Mouse (Mus musculus) 416B (cell line): ENCODE results near the gene Ak5.
"Not testable (repeated sequence)": the region's sequence is repeated elsewhere in the genome, so short reads cannot be mapped to it uniquely, and the experiment has no call there.

Experiments used
- DNase-seq: peaks from one replicate; pipeline ENCODE4 v3.0.0; 2011; ENCODE audit warnings: low read depth

Gene Ak5

DNA sequence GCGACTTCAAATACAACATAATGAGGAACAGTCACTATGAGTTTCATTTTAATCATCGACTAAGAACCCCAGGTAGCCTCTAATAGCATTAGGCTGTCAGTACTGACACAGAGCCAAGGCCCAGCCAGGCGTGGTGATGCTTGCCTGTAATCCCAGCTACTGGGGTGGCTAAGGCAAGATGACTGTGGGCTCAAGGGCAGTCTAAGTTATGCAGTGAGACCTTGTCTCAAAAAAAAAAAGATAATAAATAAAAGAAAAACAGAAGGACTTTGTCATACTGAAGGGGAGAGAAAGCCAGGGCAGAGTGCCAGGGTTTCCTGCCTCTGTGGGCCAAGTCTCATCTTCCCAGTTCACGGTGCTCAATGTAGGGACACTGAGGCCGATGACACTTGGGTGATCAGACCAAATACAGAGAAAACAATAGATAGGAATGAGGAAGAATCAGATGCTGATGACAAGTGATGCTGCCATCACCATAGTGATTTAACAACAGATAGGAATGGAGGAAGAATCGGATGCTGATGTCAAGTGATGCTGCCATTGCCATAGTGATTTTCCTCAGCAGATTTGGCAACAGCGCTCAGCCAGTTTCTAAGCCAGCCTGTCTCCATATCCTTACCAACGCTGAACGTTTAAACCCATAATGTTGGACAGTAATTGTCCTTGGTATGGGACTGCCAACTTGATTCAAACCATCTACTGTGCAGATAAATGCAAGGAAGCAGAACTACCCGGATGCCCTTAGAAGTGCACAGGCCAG lies 42.9 kb downstream of the Ak5 start:
- no peak for DNase-seq

DNA sequence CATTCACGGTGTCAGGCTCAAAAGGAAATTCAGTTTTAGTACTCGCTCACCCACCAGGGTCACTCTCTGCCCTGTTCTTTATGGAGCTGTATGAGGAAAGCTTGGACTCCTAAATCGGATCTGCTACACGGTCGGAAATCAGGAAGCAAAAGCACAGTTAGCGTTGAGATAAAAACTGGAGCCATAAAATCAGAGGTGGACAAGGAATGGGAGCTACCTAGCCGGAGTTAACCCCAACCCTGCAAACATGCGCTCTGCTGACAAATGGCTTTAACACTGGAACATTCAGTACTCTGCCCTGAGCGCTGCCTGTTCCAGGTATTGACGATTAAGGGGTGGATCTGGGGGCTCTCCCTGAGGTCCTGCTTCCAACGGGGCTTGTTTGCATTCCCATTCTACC lies 47.6 kb downstream of the Ak5 start:
- no peak for DNase-seq

DNA sequence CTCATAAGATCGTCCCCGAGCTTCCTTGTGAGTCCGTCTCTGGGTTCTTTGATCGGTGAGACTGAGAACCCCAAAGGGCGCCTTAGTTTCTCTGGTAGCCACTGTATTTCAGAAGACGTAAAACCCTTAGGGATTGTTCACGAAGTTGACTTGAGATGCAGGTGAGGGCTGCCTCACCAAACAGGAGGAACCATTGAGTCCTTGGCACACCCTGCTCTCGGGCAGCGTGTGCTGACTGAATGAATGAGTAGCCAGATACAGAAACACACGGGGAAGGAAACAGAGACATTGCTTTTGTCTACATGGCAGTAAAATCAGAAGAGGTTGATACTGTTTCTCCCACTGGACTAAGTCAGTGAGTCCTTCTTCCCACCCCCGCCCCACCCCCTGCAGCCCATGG lies 48.1 kb downstream of the Ak5 start:
- no peak for DNase-seq

DNA sequence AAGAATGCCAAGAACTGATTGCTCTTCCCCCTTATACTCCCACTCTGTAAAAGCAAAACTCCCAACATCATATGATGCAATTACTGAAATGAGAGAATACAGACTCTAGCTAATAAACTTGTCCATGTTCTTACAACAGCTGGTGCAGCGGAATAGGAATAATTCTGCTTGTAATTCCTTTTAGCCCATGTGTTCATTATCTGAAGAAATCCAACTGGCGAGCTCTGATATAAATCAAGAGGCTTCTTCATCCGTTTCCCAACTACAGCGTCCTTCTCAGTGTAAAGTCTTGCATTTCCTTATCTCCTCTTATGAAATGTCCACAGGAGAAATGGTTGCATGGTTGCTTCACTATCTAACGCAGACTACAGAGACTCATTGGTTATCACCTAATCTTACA lies 59.1 kb downstream of the Ak5 start:
- DNase-seq: no peak

DNA sequence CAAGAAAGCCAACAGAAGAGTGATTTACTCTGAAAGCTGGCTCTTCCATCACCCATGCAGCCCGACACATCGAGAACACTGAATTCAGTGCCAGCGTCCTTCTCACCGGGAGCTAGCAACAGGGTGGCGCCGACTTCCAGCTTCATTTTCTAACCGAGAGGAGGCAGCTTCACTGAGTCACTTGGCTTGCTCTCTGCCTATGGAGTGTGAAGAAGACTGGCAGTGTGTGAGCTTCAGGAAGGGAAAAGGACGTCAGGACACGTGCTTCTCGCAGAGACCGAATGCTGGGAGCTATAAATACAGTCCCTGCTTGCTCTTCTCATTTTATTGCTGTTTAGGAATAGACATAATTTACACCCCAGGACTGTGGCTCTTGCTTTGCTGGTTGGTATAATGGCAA lies 62.3 kb downstream of the Ak5 start:
- no peak for DNase-seq

DNA sequence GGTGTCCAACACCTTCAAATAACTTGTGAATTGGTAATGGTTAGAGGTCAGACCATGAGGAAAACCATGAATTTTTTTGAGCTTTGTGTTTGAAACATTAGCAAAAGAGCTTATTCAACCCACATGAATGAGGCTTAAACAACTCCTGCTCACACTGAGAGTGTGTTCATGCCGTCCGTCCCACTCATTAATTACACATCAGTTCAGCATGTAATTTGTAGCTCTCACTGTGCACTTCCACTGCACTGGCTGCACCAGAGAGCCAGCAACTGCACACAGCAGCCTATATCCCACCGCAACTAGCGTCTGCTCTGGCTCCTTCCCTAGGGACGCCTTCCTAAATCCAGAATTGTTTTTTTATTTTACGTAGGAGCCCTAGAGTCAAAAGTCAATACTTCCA lies 68.5 kb downstream of the Ak5 start:
- DNase-seq: no peak

DNA sequence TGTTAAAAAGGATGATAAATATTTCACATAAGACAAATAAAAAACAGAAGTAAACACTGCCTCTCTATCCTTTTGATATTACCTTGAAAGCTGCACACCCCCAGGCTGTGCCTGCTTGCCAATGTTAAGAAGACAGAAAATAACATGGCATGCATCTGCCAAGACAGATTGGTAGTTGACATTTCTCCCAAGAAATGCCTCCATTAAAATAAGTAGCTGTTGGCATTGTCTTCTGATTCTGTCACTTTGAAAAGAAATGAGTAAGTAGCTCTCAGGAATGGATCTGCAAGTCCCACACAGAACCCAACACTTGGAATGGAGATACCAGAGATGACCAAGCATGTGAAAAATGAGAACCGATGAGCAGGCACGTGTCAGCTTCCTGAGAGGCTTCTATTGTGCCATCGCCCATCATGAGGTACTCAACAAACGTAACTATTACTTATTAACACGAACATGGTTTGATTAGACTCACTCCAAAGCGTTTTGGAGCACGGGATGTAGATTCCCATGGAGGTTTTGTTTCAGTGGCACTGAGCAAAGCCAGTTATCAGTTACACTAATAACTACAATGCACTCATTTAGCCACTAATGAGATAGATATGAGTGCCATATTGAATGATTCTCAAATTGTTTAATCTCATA lies 71.6 kb downstream of the Ak5 start:
- no peak for DNase-seq

DNA sequence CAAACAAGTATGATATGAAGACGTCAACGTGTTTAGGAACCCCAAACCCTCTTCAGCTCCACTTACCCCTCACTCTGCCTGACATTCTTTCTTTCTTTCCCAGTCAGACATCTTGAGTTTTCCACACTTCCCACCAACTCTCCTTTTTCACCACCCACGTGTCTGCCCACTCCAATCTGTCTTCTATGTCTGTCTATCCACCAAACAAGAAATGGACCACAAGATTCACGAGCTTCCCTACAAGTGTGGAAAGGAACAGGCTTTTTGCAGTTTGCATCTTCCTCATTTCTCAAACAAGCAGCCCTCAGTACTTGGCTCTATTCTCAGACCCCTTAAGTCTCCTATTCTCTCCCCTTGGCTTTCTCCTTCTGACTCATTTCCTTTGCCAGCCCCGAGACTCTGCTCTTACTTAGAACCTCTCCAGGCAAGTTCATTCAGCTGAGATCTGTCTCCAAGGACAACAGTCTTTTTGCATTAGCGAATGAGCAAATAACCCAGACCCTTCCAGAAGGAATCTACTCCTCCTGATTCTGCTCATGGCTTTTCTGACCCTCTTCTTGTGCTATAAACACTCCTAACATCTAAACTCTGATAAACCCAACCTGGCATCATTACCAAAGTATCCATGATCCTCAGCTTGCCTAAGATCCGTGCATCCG lies 75.3 kb downstream of the Ak5 start:
- no peak for DNase-seq

DNA sequence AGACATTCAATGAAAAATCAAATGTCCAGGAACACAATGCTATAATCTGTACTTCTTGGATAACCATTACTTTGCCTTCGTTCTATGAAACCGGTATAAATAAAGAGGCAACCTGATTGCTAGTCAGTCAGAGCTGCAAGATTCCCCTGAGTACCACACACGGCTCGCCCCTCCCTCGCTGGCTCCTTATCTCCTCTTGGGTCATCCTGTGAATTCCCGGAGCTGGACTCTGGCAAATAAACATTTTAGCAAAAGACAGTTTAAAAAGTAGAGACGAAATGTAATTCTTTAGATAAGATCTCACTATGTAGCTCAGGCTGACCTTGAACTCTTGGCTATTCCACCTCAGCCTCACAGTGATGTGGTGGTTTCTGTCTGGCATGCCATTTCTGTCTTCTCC lies 77.7 kb downstream of the Ak5 start:
- no peak for DNase-seq

DNA sequence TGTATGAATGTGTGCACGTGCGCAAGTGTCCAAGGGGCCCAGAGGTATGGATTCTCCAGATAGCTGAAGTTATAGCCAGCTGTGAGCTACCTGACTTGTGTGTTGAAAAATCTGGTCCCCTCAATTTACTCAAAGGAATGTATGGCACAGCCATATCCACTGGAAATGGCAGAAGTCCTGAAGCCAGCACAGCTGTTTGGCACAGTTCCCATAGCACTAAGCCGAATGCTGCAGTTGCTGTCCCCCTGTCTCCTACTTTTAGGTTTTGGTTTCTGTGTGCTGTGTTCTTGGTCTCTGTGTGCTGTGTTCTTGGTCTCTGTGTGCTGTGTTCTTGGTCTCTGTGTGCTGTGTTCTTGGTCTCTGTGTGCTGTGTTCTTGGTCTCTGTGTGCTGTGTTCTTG lies 79.1 kb downstream of the Ak5 start:
- not testable (repeated sequence) for DNase-seq

DNA sequence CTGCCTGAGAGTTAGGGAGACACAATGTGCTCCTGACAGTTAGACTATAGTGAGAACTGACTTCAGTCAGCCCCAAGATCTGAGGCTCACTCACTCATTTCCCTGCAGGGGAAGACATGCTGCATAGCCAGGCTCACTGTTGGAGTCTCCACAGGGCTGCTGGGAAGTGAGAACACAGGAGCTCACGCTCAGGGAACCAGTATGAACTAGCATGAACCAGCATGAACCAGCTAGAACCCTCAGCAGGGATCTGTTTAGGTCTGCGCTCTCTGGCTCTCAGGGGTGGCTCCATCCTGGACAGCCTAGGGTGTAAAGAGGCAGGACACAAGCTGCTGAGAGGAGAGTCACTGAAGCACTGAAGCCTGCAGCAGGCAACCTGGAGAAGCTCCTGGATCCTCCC lies 81.2 kb downstream of the Ak5 start:
- no peak for DNase-seq

DNA sequence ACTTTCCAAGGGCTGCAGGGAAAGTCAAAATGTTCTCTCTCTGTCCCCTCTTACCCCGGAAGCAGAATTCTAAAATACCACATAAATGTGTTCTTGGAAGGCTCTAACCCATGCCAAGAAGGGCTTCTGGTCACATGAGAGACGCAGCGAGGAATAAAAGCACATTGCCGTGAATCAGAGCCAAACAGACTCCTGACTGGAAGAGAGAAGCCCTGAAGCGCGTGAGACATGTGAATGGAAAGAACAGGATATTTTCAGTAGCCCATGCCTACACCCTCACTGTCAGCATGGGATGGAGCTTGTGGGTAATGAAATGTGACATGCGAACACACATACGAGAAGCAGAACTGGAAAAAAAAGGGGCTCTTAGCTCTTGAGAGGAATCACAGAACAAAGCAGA lies 82.0 kb downstream of the Ak5 start:
- no peak for DNase-seq

DNA sequence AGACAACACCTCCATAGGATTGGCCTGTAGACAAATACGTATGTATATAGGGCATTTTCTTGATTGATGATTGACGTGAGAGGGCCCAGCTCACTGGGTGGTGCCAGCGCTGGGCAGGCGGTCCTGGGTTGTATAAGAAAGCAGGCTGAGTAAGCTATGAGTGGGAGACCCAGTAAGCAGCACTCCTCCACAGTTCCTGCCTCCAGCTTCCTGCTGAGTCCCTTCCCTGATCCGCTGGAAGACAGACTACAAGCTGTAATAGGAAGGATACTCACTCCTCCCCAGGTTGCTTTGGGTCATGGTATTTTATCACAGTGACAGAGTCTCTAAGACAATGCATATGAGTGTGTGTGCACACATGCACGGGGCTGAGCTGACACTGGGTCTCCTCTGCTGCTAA lies 82.6 kb downstream of the Ak5 start:
- no peak for DNase-seq

DNA sequence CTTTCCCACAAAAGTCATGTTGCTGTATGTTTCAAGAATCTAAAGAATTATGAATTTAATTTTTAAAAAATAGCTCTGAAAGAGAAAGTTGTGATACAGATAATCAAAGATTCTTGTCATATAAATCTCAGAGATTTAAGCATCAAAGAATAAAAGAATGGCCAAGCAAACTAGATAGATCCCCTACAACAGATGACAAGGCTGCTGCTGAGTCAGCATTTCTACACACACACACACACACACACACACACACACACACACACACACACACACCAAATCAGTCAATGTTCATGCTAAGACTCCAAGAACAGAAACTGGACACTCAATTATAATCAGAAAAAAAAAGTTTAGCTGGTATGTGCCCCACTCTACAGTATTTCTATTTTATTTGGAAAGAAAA lies 85.1 kb downstream of the Ak5 start:
- DNase-seq: no peak

DNA sequence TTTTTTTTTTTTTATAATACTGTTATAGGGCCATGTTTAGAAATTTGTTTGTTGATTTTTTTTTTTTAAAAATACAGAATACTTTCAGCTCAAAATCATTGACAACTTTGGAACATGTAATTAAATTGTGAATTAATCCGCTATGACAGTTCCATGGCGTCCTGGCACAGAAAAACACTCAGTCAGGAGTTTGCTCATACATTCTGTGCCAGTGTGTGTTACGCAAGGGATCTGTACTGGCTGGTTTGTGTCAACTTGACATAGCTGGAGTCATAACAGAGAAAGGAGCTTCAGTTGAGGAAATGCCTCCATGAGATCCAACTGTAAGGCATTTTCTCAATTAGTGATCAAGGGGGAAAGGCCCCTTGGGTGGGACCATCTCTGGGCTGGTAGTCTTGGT lies 86.3 kb downstream of the Ak5 start:
- DNase-seq: not testable (repeated sequence)

DNA sequence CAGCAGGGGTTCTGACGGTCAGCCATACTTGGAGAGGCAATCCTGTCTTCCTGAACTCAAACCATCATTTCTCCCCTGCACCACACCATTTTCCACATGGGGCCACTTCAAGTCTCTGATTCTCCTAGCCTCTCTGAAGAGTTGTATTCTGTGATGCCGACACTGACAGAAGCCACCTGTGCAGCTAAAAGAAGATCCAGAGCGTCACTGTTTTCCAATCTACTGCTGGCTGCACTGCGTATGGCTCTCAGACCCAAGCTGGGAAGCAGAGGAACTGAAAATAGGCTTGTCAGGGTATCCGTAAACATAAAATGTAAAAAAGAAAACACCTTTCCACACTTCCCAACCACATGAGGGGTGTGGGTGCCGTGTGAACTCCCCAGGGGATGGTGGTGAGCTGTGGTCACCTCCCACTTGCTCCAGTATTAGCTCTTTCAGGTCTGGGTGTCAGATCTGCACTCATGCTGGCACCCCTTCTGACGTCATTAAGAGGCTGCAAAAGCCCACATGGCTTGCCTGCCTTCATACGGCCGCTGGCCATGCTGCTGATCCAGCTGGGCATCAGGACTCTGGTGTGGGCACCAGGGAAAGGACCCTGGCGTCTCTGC lies 88.1 kb downstream of the Ak5 start:
- DNase-seq: no peak

DNA sequence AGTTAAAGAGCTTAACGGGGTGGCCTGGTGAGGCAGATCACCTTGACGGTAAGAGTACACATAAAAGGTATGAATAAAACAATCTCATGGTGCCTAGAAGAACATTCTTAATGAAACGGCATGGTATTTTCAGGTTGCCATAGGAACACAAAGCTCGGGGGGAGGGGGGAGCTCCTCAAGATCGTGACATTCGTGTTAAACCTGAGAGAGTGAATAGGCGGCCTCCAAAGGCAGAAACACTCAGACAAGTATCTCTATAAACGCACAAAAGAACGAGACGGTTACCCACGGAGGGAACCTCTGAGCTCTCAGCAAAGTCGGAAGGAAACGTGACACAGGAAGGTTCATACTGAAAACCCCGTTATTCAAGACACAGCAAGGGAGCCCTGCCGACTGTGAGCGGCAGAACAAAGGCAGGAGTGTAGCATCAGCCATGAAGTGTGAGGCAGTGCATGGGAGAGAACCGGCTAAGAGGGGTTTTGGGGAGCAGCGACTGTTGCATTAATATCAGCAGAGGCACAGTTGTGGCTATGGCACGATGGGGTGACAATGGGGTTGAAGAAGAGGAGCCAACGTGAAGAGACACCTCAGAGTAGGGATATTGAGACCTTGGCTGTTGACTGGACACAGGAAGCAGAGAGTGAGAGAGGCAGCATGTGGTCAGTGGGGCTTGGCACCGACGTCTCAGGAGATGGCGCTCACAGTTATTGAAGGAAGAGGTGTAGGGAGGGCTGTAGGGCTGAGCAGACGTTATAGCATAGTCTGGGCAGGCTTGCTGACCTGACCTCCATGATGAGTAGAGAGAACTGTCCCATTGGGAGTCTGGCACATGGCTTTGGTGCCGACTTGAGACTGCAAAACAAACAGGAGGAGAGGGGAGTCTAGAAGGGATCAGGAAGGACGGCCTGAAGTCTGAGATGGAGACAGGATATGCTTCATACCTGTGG lies 89.6 kb downstream of the Ak5 start:
- DNase-seq: no peak

DNA sequence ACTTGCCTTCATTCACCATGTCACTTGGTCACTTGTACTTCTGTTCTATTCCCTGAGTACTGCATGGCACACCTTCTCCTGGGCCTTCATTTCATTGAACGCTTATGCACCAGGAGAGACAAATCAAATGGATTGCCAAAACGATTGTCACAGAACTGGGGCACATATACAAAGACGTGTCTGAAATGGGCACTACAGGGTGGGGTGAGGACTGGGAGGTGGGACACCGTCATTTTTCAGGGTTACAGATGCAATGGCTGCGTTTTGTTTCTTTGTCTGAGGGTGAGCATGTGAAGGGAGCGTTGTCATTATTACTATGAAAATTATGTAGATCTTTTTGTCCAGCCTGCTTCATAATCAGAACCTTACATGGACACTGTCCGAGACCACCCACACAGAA lies 90.4 kb downstream of the Ak5 start:
- no peak for DNase-seq

DNA sequence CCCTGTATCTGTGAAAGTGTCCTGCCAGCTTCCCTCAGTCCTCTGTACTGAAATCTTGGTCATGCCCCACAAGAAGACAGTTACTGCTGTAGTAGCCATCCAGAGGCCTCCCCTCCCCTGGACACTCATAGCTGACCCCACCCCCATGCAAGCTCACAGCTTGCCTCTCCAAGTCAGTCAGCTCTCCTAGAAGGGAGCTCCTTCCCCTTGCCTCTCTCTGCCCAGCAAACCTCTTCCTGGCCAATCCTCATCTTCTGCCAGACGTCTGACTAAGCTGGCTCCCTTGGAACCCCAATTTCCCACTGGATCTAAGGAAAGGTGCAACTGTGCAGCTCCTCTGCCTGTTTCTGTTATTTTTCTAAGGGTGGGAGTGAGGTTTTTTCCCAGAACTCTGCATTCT lies 90.9 kb downstream of the Ak5 start:
- no peak for DNase-seq

DNA sequence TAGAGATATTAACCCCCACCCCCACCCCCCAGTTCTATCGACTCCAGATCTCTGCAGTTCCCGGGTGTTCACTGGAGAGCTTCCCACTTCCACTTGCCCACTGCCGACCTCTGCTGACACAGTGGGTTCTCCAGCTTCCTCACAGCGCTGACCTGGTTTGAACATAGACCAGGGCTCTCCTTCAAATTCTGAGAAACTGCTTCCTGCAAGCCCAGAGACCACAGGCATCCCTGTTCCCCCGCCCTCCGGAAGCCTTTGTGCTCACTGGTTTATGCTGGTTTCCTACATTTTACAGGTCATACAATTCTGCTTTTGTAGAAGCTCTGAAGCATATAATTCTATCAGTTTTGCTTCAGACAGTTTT lies 98.9 kb downstream of the Ak5 start:
- no peak for DNase-seq

DNA sequence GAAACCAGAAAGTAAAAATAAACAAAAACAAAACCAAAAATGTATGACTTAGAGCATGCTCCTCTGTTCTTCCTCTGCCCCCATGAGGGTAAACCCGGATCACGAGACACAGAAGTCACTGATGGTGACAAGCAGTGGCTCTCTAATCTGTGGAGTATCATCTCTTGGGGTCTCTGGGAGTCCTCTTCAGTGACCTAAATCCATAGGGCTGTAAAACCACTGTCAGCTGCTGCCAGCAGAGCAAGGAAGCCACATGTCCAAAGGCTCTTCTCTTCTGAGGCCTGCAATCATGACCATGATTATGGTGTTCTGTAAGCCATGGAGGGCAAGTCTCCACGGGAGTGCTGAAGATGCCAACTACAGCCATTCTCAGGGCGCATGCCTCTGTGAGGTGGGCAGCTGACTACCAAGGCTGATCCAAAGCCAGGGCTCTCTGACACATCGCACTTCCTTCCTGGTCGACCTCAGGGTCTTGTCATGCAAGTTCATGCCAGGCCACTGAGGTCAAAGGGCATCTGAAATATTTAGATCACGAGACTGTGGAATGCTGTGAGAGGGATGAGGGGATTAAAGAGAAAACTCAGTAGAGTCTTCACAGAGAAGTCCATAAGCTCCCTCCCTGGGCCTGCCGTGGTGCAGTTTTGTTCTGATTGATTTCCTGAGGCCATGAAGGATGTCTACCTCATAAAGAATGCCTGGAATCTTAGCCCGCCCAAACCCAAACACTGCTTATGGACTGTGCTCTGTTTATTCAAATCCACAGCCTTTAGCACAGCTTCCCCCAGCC lies 99.5 kb downstream of the Ak5 start:
- DNase-seq: no peak
